Mouse (Mus musculus): ENCODE data around the gene Alkbh7. TPM values are rescaled to one million over a fixed set of nuclear protein-coding genes. Genes with fewer than 3 reads are reported as not detected.
A peak's percentile ranks its signal among the peaks of the same experiment; 100 is the strongest.

Gene Alkbh7
- polyA plus RNA-seq, 1 experiment = 68.7 TPM

DNA sequence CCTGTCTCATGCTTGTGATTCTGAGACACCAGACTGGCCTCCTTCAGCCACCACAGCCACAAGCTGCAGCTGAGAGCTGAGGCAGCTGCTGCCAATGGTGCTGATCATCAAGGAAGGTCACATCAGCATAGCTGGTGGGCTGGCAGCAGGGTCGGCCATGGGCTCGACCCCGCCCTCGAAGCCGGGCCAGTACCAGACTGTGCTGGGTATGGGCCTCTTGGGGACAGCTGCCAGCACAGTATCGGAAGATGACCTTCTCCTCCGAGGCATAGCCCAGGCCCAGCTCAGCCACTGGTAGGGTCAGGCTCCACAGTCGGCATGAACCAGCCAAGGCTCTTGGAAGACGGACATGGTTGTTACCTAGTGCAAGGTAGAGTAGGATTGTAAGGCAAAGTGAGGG is 2.3 kb downstream of the Alkbh7 start:
- no peak overlapping the region for H3K4me3 ChIP-seq (ENCODE audit: insufficient read depth, low read depth, low read length)
- no peaks in the 10 kb centered on the region for H3K4me1 ChIP-seq (ENCODE audit: control insufficient read depth, insufficient read depth, insufficient read length, low read length)
- H3K27ac ChIP-seq (replicated peaks; ENCODE audit: low read depth, low read length) = no peak overlapping the region

DNA sequence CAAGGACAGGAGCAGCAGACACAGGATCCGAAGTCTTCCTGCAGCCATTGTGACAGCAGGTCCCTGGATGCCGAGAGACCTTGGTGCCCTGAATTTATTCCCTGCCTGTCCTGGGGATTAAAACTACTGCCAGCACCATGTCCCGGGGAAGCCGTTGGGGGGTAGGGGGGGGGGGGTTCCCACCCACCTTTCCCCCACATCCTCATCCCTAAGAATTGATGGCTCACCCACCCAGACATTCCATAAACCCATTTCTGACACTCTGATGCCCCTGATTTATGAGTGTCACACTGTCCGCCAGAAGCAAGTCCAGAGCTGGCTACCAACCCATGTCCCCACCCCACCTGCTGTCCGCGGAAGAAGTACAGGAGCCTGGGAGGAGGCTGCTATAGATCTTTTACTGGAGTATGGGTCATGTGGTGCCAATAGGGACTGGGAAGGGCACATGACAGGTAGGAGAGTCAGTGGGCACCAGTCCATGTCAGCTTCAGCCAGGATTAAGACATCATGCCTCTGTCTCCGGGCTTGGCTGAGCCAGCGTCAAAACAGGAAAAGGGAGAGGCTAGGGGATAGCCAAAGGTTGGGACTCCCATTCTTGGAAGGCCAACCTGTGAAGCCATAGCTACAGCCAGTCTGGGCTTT is 3.0 kb downstream of the Alkbh7 start, which contains the start of gene Pspn:
TSS of gene Pspn (minus strand) at position 51 of the 642 bp plus-strand sequence.
- H3K4me1 ChIP-seq (ENCODE audit: control insufficient read depth, insufficient read depth, insufficient read length, low read length) = no peaks in the 10 kb centered on the region
- no peak within 1 kb of the TSS for H3K4me3 ChIP-seq (ENCODE audit: insufficient read depth, low read depth, low read length)
- no peak within 1 kb of the TSS for H3K27ac ChIP-seq (replicated peaks; ENCODE audit: low read depth, low read length)

DNA sequence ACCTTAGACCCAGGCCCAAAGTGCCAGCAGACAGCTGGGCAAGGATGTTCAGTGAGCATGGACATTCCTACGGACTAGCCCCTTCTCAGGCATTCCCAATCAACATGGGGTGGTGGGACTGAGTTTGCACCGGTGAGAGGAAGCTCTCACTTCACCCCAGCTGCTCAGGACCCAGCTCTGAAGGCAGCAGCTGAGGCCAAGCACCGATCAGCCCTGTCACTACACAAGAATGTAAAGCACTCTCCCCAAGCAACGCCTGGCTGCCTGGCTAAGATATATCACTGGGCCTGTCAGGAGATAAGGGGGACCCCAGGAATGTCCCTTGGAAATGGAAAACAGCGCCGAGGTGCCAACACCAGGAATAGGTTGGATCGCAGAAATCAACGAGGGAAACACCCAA is 4.1 kb downstream of the Alkbh7 start:
- Histone ChIP-seq H3K4me3 (ENCODE audit: insufficient read depth, low read depth, low read length) (no peak overlapping the region), H3K4me1 (ENCODE audit: control insufficient read depth, insufficient read depth, insufficient read length, low read length) (no peaks in the 10 kb centered on the region), H3K27ac (replicated peaks; ENCODE audit: low read depth, low read length) (no peak overlapping the region)

DNA sequence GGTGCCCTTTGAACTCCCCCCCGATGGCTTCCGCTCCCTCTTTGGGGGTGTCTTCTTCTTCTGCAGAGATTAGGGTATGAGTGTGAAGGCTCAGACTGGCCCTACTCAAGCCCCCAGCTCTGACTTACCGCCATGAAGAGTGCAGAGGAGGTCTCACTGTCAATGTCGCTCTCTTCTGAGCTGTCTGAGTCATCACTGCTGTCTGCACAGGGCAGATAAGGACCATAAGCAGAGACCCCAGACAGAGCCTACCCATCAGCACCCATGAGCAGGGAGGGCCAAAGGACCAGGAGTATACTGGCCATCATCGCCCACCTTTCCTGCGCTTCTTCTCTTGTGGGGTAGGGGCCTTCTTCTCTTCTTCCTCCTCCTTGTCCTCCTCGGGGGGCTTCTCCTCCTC is 6.9 kb downstream of the Alkbh7 start:
- no peaks in the 10 kb centered on the region for H3K4me1 ChIP-seq (ENCODE audit: control insufficient read depth, insufficient read depth, insufficient read length, low read length)
- no peak overlapping the region for H3K4me3 ChIP-seq (ENCODE audit: insufficient read depth, low read depth, low read length)
- H3K27ac ChIP-seq (replicated peaks; ENCODE audit: low read depth, low read length) = no peak overlapping the region

DNA sequence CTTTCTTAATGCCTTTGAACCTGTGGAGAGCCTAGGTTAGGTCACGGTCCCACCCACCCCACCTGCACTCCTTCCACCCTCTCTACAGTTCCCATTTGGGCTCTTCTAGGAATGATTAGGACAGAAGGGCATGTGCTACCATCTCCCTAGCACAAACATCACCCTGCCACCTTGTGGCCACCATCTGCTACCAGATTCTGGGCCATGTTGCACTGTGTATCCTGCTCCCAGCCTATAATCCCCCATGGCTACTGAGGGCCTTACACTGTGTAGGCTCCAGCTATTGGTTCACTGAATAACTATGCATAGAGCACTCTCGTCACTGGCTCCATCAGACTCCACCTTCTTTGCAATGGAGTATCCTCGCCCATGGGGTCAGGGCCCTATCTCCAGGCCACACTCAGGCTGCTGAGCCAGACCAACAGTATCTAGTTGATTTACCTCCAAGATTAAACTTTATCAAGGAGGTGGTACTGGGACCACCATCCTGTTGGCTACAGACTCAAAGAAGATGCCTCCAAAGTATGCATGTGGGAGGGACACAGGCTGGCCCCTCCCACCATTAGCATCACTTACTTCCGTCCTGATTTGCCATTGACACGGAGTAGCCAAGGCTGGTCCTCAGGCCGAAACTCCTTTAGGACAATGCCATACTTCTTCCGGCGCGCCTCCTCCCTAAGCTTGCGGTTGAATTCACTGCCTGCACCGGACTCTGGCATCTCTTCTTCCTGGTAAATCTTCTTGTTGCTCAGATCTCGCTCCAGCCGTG is 10.2 kb downstream of the Alkbh7 start:
- Histone ChIP-seq H3K4me1 (ENCODE audit: control insufficient read depth, insufficient read depth, insufficient read length, low read length) (no peaks in the 10 kb centered on the region), H3K4me3 (ENCODE audit: insufficient read depth, low read depth, low read length) (no peak overlapping the region), H3K27ac (replicated peaks; ENCODE audit: low read depth, low read length) (no peak overlapping the region)

DNA sequence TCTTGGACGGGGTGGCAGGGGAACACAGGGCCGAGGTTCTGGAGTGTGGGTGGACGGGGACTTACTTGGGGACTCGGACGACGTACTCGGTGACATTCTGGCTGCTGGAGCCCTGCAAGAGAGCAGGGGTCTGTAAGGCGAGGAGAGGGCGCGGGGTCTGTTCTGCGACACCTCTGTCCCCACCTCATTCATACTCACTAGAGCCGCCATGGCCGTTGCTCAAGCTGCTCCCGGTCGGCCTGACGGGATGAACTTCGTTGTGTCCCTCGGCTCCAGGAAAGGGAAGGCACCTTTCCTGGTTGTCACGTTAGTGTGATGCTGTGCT is 13.7 kb downstream of the Alkbh7 start:
- peak overlapping the region; percentile 63 for H3K27ac ChIP-seq (replicated peaks; ENCODE audit: low read depth, low read length)
- no peaks in the 10 kb centered on the region for H3K4me1 ChIP-seq (ENCODE audit: control insufficient read depth, insufficient read depth, insufficient read length, low read length)
- peak overlapping the region; percentile 84 for H3K4me3 ChIP-seq (ENCODE audit: insufficient read depth, low read depth, low read length)

DNA sequence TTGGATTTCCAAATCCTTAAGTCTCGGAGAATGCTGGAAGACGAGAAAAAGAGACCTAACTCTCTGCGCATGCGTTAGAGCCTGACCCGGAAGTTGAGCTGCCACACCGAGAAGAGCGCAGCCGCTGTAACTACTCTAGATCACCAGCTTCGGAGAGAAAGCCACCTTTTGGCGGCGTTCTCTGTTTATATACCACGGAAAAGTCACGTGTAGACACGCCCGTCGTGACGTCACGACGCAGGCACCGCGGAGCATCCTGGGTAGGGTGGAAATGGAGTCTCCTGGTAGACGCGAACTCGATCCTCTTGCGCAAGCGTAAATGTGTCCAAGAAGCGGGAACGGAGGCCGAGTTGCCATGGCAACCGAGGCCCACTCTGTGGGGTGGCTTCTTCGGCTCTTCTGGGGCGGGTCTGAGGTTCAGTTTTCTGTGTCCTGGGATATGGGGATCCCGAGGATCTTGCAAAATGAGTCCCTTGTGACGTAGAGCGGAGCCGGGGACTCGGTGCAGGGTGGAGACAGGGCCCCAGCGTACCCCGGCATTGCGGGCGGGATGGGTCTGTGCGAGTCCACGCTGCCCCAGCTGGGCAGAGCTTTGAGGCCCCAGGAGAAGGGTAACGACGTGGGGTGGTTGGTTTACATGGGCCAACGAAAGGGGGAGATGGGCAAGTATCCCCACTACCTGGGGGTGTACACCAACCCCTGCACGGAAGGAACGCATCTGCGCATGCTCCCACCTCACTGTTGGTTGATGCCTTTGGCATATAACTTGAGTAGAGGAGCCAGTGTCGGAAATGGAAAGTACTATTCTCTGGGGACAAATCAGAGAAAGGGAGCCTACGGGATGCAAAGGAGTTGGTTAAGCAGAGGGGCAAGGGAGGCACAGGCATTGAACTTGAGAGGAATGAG is 14.3 kb downstream of the Alkbh7 start, which contains the start of the genes Gtf2f1 and Gm17949:
TSS of gene Gtf2f1 (minus strand) at position 53 of the 906 bp plus-strand sequence.
TSS of gene Gm17949 (plus strand) at position 234 of the 906 bp plus-strand sequence.
- H3K27ac ChIP-seq (replicated peaks; ENCODE audit: low read depth, low read length) = peak within 1 kb of the TSS; percentile 63
- H3K4me1 ChIP-seq (ENCODE audit: control insufficient read depth, insufficient read depth, insufficient read length, low read length) = no peaks in the 10 kb centered on the region
- peak within 1 kb of the TSS; percentile 84 for H3K4me3 ChIP-seq (ENCODE audit: insufficient read depth, low read depth, low read length)

DNA sequence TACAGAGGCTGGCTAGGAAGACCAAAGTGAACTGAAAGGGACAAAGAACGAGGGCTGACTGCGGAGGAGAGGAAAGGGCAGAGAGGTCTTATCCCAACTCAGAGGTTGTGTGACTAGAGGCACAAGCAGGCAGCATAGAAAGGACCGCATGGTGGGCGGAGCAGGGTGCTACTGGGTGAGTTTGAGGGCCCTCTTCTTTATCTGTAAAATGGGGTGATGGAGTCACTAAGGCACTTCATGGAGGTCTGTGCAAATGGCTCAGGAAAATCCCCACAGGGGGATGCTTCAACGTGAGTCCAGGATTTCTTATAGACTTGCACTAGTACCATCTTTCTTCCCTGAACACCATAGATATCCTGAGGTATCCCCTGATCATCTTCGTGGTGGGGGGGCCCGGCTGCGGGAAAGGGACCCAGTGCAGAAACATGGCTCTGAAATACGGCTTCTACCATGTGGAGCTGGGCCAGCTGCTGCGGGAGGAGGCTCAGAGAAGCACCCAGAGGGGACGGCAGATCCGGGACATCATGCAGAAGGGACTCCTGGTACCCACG is 15.2 kb downstream of the Alkbh7 start:
- Histone ChIP-seq H3K4me3 (ENCODE audit: insufficient read depth, low read depth, low read length) (peak overlapping the region; percentile 68), H3K4me1 (ENCODE audit: control insufficient read depth, insufficient read depth, insufficient read length, low read length) (no peaks in the 10 kb centered on the region), H3K27ac (replicated peaks; ENCODE audit: low read depth, low read length) (no peak overlapping the region)

DNA sequence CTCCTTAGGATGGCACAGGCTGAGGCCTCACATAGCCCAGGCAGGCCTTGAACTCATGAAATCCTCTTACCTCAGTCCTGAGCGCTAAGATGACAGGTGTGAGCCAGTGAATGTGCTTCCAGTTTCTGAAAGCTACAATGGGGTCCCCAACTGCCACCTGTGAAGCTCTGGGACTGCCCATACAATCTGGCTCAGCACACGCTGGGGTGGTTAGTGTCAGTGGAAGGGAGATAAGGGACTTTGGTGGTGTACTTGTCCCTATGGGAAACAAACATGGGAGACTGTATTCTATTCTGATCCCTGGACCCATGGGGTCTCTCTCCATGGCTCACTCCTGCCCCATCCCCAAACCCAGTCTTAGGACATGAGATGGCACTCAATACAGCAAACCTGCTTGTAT is 22.6 kb downstream of the Alkbh7 start:
- no peak overlapping the region for H3K27ac ChIP-seq (replicated peaks; ENCODE audit: low read depth, low read length)
- H3K4me3 ChIP-seq (ENCODE audit: insufficient read depth, low read depth, low read length) = no peak overlapping the region
- H3K4me1 ChIP-seq (ENCODE audit: control insufficient read depth, insufficient read depth, insufficient read length, low read length) = no peaks in the 10 kb centered on the region

DNA sequence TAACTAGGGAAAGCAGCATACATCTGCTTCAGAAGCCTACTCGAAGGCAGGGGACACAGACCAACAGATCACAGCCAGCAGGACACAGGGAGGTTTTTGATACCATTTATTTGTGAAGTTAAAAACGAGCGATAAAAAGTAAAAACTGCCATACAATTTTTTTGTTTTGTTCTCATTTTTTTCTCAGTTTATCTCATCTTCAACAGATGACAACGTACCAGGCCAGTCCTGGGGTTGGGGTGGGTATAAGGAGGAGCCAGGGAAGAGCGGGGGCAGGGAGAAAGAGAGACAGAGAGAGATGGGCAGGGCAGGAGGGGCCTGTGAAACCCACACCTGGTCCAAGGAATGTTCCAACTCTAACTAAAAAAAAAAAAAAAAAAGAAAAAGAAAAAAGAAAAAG is 23.8 kb downstream of the Alkbh7 start:
- Histone ChIP-seq H3K4me1 (ENCODE audit: control insufficient read depth, insufficient read depth, insufficient read length, low read length) (no peaks in the 10 kb centered on the region), H3K4me3 (ENCODE audit: insufficient read depth, low read depth, low read length) (no peak overlapping the region), H3K27ac (replicated peaks; ENCODE audit: low read depth, low read length) (no peak overlapping the region)

DNA sequence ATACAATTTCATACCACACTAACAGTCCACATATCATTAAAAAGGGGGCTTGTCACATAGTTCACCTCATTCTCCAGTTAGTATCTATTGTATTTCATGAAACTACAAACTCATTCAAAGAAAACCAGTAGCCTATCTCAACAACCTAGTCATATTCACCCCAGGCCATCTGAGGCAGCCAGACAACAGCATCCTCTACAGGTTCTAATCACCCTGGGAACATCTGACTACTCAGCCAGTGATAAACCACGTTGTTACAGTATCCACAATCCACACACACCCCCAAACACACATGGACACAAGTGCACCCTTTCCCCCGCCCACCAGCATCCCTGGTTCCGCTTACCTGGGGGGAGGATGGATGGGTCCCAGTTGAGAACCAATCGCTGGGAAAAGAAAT is 30.3 kb downstream of the Alkbh7 start:
- Histone ChIP-seq H3K27ac (replicated peaks; ENCODE audit: low read depth, low read length) (no peak overlapping the region), H3K4me3 (ENCODE audit: insufficient read depth, low read depth, low read length) (no peak overlapping the region), H3K4me1 (ENCODE audit: control insufficient read depth, insufficient read depth, insufficient read length, low read length) (peaks cover 6% of the 10 kb centered on the region; the same call in 1 of the 2 replicates)

DNA sequence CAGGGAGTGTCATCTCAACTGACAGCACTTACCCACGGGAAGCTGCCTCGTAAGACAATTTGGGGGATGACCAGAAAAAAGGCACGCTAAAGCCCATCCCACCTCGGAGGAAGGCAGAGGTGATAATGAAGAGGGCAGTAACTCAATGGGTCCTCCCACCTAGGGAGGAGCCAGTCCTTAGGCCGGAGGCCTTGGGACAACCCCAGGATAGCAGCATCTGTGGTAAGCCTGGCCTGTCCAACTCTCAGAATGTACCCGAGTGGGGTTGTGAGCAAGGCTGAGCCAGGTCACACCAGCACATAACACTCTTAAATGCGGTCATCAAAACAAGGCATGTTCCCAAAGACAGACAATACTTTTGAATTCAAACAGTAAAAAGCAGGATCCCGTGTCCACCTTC is 32.6 kb downstream of the Alkbh7 start:
- H3K4me1 ChIP-seq (ENCODE audit: control insufficient read depth, insufficient read depth, insufficient read length, low read length) = peaks cover 8% of the 10 kb centered on the region; the same call in 1 of the 2 replicates
- peak overlapping the region; percentile 73 for H3K4me3 ChIP-seq (ENCODE audit: insufficient read depth, low read depth, low read length)
- H3K27ac ChIP-seq (replicated peaks; ENCODE audit: low read depth, low read length) = no peak overlapping the region

DNA sequence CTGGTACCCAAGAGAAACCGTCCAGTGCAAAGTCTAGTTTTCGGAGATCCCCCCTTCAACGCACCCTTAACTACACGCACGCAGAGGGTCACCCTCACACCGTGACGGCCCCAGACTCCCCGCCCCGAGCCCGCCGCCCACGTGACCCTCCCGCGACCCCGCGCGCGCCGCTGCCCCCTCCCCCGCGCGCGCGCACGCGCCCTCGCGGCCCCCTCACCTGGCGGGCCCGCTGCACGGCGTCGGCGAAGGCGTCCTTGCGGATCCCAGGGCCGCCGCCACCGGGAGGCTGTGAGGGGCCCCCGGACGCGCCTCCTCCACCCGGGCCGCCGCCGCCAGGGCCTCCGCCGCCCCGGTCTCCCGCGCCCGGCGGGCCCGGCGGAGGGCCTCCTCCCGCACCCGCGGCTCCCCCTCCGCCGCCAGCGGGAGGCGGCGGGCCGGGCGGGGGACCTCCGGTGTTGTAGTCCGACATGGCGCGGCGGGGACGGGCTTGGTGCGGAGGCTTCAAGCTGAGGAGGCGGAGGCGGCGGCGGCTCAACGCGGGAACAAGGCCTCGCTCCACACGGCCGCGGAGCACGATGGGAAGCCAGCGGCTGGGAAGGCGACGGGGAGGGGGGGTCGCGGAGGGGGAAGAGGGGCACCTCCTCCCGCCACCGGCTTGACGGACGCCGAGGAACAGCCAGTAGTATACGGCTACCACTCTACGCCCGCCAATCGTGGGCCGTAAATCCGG is 34.0 kb downstream of the Alkbh7 start, which contains the start of gene Khsrp:
TSS of gene Khsrp (minus strand) at position 592 of the 730 bp plus-strand sequence.
- Histone ChIP-seq H3K27ac (replicated peaks; ENCODE audit: low read depth, low read length) (peak within 1 kb of the TSS; percentile 76), H3K4me3 (ENCODE audit: insufficient read depth, low read depth, low read length) (peak within 1 kb of the TSS; percentile 73), H3K4me1 (ENCODE audit: control insufficient read depth, insufficient read depth, insufficient read length, low read length) (peaks cover 8% of the 10 kb centered on the region; the same call in 1 of the 2 replicates)

DNA sequence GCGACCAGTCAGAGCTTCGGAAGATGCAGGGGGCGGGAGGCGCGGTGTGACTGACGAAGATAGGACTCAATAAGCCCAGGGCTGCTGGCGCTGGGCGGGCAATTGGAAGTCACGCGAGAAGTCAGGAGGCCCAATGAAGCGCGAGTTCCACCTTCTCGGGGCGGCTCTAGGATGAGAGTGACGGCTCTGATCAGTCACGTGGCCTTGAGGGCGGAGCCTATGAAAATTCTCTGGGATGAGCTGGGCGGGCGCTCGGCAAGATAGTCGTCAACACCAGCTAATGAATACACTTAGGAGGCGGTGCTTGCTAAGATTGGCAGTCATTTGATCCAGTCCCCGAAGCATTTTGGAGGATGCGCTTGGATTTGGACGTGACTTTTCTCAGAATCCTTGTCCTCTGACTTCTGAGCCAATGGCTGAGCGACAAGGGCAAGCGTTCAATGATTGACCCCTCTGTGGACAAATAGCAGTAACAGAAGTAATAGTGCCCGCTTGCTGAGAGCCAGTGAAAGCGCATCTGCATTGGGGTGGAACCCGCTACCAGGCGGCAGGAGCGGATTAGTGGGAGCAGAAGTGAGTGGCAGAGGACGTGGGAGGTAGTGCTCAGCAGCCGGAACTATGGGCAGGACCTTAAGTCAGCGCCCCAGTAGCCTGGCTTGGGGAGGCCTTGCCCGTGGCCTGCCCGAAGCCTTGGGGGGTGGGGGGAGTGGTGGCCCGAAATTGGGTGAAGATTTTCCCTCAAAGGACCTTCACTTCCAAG is 34.7 kb downstream of the Alkbh7 start:
- Histone ChIP-seq H3K27ac (replicated peaks; ENCODE audit: low read depth, low read length) (peak overlapping the region; percentile 76), H3K4me3 (ENCODE audit: insufficient read depth, low read depth, low read length) (peak overlapping the region; percentile 60), H3K4me1 (ENCODE audit: control insufficient read depth, insufficient read depth, insufficient read length, low read length) (peaks cover 8% of the 10 kb centered on the region; the same call in 1 of the 2 replicates)
